Mouse (Mus musculus) naive thymus-derived CD4-positive, alpha-beta T cell, adult 2 months (primary cell): ENCODE data around the gene Actn3.

ENCODE experiments used
- DNase-seq: peaks from one replicate; pipeline ENCODE4 v3.0.0-alpha.2; 2011; ENCODE audit warnings: low read depth

Actn3 gene

GRCm38 (mm10) chr19:4811909-4812242, 65.8 kb downstream of the Actn3 start:
- DNase-seq = no peak
